Mouse (Mus musculus) brain, embryonic 14.5 days (tissue): ENCODE measurements at regions not wholly inside any gene's neighbourhood (a gene's known extent, or its start where the extent isn't known, plus 50 kb on each side); places are given as distances from the start of the nearest gene placed in this dataset.

Experiments
- CTCF ChIP-seq: fragments of 200-500 bp; IDR thresholded peaks from 2 replicates; pipeline ENCODE4 v1.5.1; 2012; ENCODE audit warnings: inconsistent platforms, mild to moderate bottlenecking, moderate library complexity, borderline replicate concordance; ENCODE audit not compliant: insufficient read depth, insufficient read length; ENCODE audit errors: extremely low read depth
- POLR2A ChIP-seq: fragments of 200-500 bp; IDR thresholded peaks from 2 replicates; pipeline ENCODE4 v1.6.1; 2012; ENCODE audit warnings: mild to moderate bottlenecking, inconsistent platforms, borderline replicate concordance; ENCODE audit not compliant: poor library complexity, insufficient read depth, insufficient read length, severe bottlenecking; ENCODE audit errors: extremely low read depth

DNA sequence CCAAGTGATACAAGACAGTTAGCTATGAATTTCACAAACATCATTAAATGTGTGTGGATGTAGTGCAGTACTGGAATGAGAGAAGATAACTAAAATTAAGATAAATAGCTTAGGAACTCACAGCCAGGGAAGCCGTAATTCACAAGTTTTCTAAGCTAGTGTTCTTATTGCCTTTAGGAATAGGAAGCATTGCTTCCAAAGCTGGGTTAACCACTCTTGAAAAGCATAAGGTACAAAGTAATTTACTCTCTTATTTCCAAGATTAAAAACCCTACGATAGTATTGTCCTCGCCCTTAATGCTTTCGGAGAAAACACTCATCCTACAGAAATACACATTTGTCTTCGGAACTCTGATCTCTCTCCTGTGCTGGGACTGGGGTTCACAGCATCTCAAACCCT is 81.3 kb downstream of the Fam204a start:
- TF ChIP-seq CTCF (no peak), POLR2A (no peak)
